Mouse (Mus musculus): Measurements from ENCODE around the gene Fbln2.

Gene Fbln2

GRCm38 (mm10) chr6:91192851-91193545 lies 19.3 kb upstream of the Fbln2 start:
- peak in 1 of 2 experiments; percentile 50 for DNase-seq

- DNase-seq = no peak
Observed at GRCm38 (mm10) chr6:91198456-91198855, 13.8 kb upstream of the Fbln2 start.

- DNase-seq = peak; percentile 79 to 87
Observed at GRCm38 (mm10) chr6:91200429-91201188, 11.6 kb upstream of the Fbln2 start.

DNA sequence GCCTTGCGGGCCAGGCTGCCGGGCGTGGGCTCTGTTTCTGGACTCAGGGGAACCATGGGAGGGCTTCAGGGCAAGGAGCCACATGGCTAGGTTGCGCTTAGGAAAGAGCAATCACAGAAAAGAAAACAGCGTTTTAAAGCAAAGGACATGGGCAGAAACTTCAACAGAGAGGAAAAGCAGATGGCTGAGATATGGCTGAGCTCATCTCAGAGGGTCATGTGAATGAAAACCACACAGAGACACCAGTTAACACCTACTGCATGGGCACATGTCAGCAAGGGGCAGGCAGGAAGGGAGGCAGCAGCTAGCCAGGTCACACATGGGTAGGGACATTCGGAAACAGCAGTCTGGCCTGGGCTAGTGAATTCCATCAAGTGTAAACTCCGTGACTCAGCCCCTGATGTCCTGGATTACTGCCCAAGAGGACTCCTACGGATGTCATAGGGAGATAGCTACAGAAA lies 10.3 kb upstream of the Fbln2 start:
- peak; percentile 57 to 66 for DNase-seq

GRCm38 (mm10) chr6:91202571-91202970 lies 9.7 kb upstream of the Fbln2 start:
- DNase-seq = no peak

GRCm38 (mm10) chr6:91205346-91205745 lies 6.9 kb upstream of the Fbln2 start:
- DNase-seq = no peak

DNA sequence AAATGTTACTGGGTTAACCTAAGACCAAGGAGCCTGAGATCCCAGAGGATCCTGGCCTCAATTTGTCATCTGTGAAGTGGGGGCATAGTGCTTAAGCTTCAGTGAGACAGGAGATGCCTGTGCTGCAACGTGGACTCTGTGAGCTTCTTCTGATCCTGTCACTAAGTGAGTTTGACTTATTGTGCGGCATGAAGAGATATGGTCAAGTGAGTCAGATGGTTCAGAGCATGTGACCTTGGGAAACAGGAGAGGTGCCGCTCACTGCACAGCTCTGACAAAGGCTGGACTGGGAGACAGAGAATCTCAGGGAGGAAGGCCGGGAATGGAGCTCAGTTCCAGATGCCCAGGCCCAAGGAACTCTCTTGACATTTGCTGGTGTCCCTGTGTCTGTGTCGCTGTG lies 6.5 kb upstream of the Fbln2 start:
- DNase-seq = no peak

- DNase-seq = no peak
Observed at GRCm38 (mm10) chr6:91207491-91207890, 4.8 kb upstream of the Fbln2 start.

DNA sequence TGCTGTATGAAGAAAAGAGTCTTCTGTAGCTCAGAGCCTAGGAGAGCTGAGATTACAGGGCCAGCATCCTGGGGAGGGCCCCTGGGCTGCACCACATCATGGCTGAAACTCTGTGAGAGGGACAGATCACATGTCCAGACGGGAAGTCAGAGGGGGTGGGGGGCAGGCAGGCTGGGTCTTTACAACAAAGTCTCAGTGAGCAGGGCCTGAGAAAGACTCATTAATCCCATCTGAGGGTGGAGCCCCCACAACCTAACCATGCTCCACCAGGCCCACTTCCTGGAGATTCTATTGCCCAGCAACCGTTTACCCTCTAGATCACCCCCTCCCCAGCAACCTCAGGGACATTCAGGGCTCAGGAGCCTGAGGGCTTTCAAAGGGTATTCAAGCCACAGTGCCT lies 2.5 kb upstream of the Fbln2 start:
- no peak for DNase-seq

GRCm38 (mm10) chr6:91210852-91211251 lies 1.4 kb upstream of the Fbln2 start:
- no peak for DNase-seq

- peak; percentile 53 to 61 for DNase-seq
Observed at GRCm38 (mm10) chr6:91212571-91212970, 316 bp downstream of the Fbln2 start.

- DNase-seq = peak; percentile 48 to 68
Observed at GRCm38 (mm10) chr6:91213287-91214218, 1.3 kb downstream of the Fbln2 start.

GRCm38 (mm10) chr6:91215454-91215853 lies 3.2 kb downstream of the Fbln2 start:
- no peak for DNase-seq

DNA sequence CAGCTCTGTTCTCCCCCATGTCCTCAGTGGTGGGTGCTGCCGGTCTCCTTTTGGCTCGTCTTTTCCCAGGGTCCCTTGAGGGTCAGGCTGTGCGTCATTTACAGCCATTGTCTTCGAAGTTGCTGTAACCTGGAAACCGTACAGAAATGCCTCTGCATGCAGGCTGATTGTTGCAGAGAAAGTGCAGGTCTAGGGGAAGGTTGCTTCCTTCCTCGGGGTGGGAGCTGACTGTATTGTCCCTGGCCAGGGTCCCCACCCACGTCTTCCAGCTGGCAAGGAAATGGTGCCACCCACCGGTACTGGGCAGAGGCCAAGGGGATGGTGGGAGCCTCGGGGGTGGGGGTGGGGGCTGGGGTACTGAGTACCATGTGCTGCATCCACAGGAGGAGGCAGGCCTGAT lies 6.2 kb downstream of the Fbln2 start:
- peak in 1 of 2 experiments; percentile 57 for DNase-seq

DNA sequence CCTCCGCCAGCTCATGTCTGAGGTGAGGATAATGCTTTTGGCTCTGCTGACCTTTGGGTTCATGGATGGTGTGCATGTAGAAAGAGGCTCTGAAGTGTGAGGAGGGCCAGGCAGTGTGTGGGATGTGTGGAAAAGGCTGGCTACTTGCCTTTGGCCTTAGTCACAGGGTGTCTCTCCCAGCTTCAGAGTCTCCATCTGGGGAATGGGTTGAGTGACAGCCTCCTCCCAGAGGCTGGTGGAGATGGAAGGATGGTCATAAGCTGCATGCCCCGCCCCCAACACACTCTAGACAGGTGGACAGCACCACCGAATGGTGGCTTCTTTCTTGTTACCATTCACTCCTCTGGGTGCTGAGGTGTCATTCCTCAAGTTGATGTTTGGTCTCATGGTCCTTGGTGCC lies 6.6 kb downstream of the Fbln2 start:
- no peak for DNase-seq

- DNase-seq = peak in 1 of 2 experiments; percentile 44
Observed at GRCm38 (mm10) chr6:91220062-91220461, 7.8 kb downstream of the Fbln2 start.

DNA sequence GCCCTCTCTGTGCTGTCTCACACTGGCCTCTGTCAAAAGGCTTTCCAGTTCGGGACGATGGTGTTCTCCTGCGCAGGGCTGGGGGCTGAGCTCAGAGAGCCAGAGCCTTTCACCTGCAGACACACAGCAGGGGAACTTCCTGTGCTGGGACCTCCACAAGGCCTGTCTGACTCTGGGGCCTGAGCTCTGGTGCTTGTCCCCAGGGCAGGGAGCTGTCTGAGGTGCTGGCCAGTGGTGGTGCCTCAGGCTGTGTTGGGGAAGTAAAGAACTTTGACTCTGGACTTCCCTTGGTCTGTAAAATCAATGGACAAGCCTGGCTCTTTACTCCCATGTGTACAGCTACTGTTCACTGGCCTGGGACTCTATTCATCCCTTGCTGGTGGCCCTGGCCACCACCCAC lies 8.8 kb downstream of the Fbln2 start:
- DNase-seq = no peak

DNA sequence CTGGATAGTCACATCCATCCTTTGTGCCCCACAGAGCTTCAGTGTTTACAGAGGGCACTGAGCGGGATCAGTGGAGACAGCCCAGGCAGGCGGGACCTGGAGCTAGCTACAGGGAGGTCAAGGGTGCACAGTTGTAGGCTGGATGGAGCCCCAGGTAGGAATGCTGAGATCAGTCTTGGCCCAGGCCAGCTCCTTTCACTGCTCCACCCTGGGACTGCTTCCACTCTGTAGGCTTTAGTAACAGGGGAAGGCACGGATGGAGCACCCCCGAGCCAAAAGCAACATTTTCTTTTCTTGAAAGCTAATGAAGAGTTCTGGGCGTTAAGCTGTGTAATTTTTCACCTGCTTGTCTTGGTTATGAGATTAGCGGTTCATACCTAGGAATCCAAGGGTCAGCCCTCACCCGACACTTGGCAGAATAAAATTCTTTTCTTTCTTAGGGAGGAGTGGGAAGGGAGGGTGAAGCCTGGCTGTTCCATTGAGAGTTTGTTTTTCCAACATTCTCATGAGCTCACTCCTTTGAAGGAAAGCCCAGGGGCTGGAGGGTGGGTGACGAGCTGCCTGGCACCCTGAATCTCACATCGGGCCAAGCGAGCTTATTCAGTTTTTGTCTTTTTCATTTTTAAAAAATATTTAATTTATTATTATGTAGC lies 10.6 kb downstream of the Fbln2 start:
- no peak for DNase-seq

- DNase-seq = peak in 1 of 2 experiments; percentile 34
Observed at GRCm38 (mm10) chr6:91224939-91225338, 12.7 kb downstream of the Fbln2 start.

GRCm38 (mm10) chr6:91225346-91225745 lies 13.1 kb downstream of the Fbln2 start:
- DNase-seq = peak; percentile 79 to 86

GRCm38 (mm10) chr6:91226058-91226457 lies 13.8 kb downstream of the Fbln2 start:
- DNase-seq = no peak

GRCm38 (mm10) chr6:91228980-91229379 lies 16.7 kb downstream of the Fbln2 start:
- peak in 1 of 2 experiments; percentile 70 for DNase-seq

All from cerebellum, postnatal 10 days (tissue).